Mouse (Mus musculus) heart, embryonic 10.5 days (tissue): ENCODE measurements around the gene Pbx2. TPM values are rescaled to one million over a fixed set of nuclear protein-coding genes. Genes with fewer than 3 reads are reported as not detected.

ENCODE experiments used
- DNase-seq: peaks from one replicate; pipeline ENCODE4 v3.0.0-alpha.2; 2017; ENCODE audit warnings: low spot score
- H3K27ac ChIP-seq: fragments of 300-500 bp; sonication (generic); 2 replicates; pipeline ENCODE4 v1.5.1; 2016; ENCODE audit warnings: mild to moderate bottlenecking
- H3K27me3 ChIP-seq: fragments of 300-500 bp; sonication (generic); 2 replicates; pipeline ENCODE4 v1.6.1; 2016; ENCODE audit warnings: mild to moderate bottlenecking; ENCODE audit not compliant: poor library complexity, insufficient read depth, severe bottlenecking
- H3K36me3 ChIP-seq: fragments of 300-500 bp; sonication (generic); 2 replicates; pipeline ENCODE4 v1.6.1; 2016; ENCODE audit warnings: mild to moderate bottlenecking, moderate library complexity
- H3K4me1 ChIP-seq: fragments of 300-500 bp; sonication (generic); 2 replicates; pipeline ENCODE4 v1.6.1; 2016; ENCODE audit warnings: mild to moderate bottlenecking
- H3K4me3 ChIP-seq: fragments of 300-500 bp; sonication (generic); 2 replicates; pipeline ENCODE4 v1.5.1; 2016; ENCODE audit warnings: mild to moderate bottlenecking, moderate library complexity
- H3K9me3 ChIP-seq: fragments of 300-500 bp; sonication (generic); 2 replicates; pipeline ENCODE4 v1.6.1; 2016; ENCODE audit warnings: mild to moderate bottlenecking, moderate library complexity
- WGBS: fragments of 180-500 bp; shearing (Covaris S2); methylation state at CpG from one replicate; pipeline ENCODE4 v1.1.7; 2016; 5-methylcytosine and 5-hydroxymethylcytosine counted together
- polyA plus RNA-seq: library from polyadenylated mRNA; unstranded; fragments of >200 nt; fragmentation: Nextera tagmentation; extraction: Ambion mirVana; gene quantifications from 2 replicates; pipeline ENCODE4 v1.2.1, GENCODE M21; 2016

Gene Pbx2
- polyA plus RNA-seq, 1 experiment from 2014 or later: 16.6 TPM

DNA sequence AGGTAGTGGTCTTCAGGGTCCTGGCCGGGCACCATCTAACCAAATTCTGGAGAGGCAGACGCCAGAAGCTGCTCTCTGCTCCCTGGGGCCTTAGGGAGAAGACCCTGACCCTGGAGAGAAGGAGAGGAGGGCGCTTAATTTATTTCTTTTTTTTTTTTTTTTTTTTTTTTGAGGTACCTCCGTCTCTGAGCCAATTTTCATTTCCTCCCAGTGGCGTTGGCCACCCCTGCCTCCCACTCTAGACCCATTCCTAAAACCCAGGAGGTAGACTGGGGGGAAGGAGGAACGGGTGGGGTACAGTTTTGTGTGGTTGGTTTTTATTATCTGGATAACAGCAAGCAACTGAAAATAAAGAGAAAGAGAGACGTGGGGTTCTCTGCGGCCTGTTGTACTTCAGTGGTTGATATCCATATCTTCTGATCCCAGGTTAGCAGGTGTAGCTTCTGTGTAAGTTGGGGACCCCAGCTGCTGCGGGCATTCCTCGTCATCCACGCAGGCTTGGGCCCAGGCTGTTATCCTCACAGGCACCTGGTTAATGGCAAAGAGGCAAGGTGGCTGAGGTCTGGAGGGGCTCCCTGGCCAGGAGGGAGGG, 22.1 kb downstream of the Pbx2 start:
- 87% methylated on average over 11 of the region's 11 CpGs for WGBS
- H3K27ac ChIP-seq: no peak overlapping the region
- peaks cover 74% of the 10 kb centered on the region for H3K36me3 ChIP-seq

DNA sequence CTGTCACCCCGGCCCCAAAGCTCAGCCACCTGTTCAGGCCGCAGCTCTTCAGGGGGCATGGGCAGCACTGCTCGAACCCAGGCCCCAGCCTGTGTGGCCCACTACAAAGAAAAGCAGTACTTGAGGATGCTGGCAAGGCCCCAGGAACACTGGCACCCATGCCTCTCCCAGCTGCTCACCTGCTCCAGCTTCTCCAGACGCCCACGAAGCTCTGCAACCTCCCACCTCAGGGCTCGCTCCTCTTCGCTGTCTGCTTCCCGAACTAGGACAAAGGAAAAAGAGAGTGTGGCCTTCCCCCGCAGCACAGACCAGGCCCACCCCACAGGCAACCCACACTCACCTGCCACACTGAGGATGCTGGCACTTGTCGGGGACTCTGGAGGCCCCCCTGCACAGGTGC, 22.8 kb downstream of the Pbx2 start:
- Histone ChIP-seq H3K27me3 (no peaks in the 10 kb centered on the region), H3K9me3 (no peaks in the 10 kb centered on the region), H3K36me3 (peaks cover 76% of the 10 kb centered on the region), H3K4me1 (peaks cover 10% of the 10 kb centered on the region), H3K4me3 (no peak overlapping the region), H3K27ac (no peak overlapping the region)
- no peak for DNase-seq
- 85% methylated on average over 10 of the region's 10 CpGs for WGBS

More for the DNA sequence above, 22.1 kb downstream of the Pbx2 start:
- no peak for DNase-seq
- H3K4me1 ChIP-seq: peaks cover 17% of the 10 kb centered on the region
- H3K27me3 ChIP-seq: no peaks in the 10 kb centered on the region
- no peak overlapping the region for H3K4me3 ChIP-seq
- H3K9me3 ChIP-seq: no peaks in the 10 kb centered on the region

DNA sequence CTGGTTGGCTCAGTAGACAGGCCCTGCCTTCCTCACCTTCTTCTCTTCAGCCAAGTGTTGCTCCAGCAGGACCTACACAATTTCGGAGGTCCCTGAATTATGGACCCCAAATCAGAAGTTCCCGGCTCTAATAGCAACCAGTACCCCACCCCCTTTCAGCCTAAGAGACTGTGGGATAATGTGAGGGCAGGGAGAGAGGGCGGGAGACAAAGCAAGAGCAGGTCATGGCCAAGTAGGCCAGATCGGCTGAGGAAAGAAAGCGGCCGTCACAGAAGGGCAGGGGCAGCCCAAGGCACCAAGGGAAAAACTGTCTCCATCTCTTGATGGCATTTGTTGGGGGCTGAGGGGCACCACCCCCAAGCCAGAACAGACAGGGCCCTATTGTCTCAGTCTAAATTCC, 24.8 kb downstream of the Pbx2 start, which contains the start of gene Egfl8:
Egfl8 (minus strand) TSS at position 101 of the 400 bp plus-strand sequence.
- Histone ChIP-seq H3K9me3 (no peaks in the 10 kb centered on the region), H3K27ac (no peak within 1 kb of the TSS), H3K27me3 (no peaks in the 10 kb centered on the region), H3K4me3 (no peak within 1 kb of the TSS), H3K36me3 (peaks cover 76% of the 10 kb centered on the region), H3K4me1 (peaks cover 9% of the 10 kb centered on the region; the same call in 1 of the 2 replicates)
- no peak for DNase-seq
- WGBS: 76% methylated on average over 6 of the region's 6 CpGs

DNA sequence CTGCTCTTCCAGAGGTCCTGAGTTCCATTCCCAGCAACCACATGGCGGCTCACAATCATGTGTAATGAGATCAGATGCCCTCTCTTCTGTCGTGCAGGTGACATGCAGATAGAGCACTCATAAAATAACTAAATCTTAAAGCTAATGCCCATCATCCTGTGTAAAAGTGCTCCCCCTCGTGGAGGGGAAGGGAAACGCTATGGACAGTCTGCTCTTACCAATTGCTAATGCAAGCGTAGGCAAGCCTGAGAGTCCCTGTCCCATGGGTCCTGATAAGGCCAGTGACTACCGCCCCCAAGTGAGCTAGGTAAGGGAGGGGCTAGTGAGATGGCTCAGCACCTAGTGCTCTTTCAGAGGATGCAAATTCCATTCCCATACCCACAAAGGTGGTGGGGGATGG, 27.9 kb downstream of the Pbx2 start:
- Histone ChIP-seq H3K4me1 (peaks cover 9% of the 10 kb centered on the region; the same call in 1 of the 2 replicates), H3K36me3 (peaks cover 72% of the 10 kb centered on the region), H3K4me3 (no peak overlapping the region), H3K27me3 (no peaks in the 10 kb centered on the region), H3K27ac (no peak overlapping the region), H3K9me3 (no peaks in the 10 kb centered on the region)
- no peak for DNase-seq
- WGBS: 14% methylated on average over 6 of the region's 6 CpGs

DNA sequence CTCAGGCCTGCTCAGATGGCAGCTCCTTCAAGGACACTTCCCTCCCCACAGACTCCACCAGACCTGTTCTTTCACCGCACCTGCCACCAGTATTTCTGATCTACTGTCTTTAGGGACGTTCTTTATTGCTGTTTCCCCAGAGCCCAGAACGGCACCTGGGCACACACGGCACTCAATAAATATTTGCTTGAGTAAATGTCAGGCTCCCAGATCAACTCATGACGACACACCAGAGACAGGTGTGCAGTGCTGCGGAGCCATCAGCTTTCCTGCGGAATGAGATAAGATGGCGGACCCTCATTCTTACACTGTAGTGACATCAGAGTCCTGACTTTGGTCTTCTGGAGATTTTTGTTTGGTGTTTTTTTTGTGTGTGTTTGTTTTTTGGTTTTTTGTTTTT, 29.9 kb downstream of the Pbx2 start:
- Histone ChIP-seq H3K9me3 (no peaks in the 10 kb centered on the region), H3K27me3 (no peaks in the 10 kb centered on the region), H3K4me3 (no peak overlapping the region), H3K27ac (no peak overlapping the region), H3K36me3 (peaks cover 60% of the 10 kb centered on the region), H3K4me1 (peaks cover 12% of the 10 kb centered on the region)
- WGBS: 90% methylated on average over 8 of the region's 8 CpGs
- no peak for DNase-seq

DNA sequence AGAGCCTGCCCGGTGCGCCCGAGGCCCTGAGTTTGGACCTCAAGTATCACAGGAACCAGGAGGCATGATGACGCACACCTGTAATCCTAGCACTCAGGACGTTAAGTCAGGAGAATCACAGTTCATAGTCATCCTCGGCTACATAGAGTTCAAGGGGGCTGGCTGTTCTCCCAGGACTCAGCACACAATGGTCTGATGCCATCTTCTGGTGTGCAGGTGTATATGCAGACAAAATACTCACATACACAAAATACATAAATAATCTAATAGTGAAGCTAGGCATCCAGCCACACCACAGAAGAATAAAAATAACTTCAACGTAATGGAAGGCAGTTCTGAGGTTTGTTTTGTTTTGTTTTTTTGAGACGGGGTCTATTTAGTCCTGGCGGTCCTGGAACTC, 32.1 kb downstream of the Pbx2 start:
- H3K27ac ChIP-seq: no peak overlapping the region
- peaks cover 46% of the 10 kb centered on the region for H3K36me3 ChIP-seq
- 85% methylated on average over 9 of the region's 9 CpGs for WGBS
- H3K27me3 ChIP-seq: 0 out of 2 replicates have a peak, but pooled peaks cover 2% of the 10 kb centered on the region
- no peaks in the 10 kb centered on the region for H3K9me3 ChIP-seq
- DNase-seq: no peak
- peaks cover 18% of the 10 kb centered on the region for H3K4me1 ChIP-seq
- no peak overlapping the region for H3K4me3 ChIP-seq

DNA sequence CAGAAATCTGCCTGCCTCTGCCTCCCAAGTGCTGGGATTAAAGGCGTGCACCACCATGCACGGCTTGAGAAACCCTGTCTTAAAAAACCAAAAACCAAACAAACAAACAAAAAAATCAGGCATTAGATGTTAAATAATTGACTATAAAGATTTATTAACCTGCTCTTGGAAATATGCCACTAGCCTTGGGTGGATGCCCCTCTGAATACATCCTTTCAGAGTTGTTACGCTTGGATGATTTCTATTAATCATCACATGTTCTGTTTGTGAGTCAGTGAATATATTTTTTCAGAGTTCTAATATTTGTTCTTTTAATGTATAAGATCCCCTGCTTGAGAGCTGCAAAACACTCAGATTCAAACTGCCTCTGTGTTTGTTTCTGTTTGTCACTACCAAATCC, 33.9 kb downstream of the Pbx2 start:
- WGBS: 93% methylated on average over 3 of the region's 3 CpGs
- no peak for DNase-seq
- Histone ChIP-seq H3K27ac (no peak overlapping the region), H3K27me3 (peaks cover 20% of the 10 kb centered on the region), H3K9me3 (no peaks in the 10 kb centered on the region), H3K4me1 (peaks cover 31% of the 10 kb centered on the region), H3K36me3 (peaks cover 40% of the 10 kb centered on the region), H3K4me3 (no peak overlapping the region)

DNA sequence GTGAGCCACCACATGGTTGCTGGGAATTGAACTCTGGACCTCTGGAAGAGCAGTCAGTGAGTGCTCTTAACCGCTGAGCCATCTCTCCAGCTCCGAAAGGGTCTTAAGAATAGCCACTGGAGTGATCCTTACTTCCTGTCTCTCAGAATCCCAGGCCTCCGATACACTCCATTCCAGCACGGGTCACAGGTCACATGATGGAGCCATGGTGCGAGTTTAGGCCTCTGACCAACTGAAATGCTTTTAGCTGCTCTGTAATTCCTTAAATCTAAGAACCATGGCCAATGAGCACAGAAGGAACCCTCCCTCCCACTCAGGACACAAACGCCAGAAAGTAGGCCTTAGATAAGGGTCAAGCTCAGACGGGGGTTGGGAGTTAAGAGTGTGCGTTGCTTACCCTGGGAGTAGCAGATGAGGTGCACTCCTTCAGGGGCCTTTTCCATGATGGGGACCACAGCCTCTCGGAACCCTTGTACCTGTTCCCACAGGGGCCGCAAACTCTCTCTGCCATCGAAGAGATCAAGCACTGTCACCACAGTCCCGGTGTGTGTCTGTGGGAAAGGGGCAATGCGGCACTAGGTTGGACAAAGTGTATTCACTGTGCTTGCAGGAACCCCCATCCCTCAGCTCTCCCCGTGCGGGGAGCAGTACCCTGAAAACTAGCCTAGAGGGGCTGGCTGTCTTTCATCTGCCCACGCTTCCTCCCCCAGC, 35.2 kb downstream of the Pbx2 start:
- Histone ChIP-seq H3K4me1 (peaks cover 42% of the 10 kb centered on the region), H3K27ac (peak overlapping the region; percentile 93), H3K27me3 (peaks cover 32% of the 10 kb centered on the region), H3K9me3 (no peaks in the 10 kb centered on the region), H3K4me3 (peak overlapping the region; percentile 70), H3K36me3 (peaks cover 32% of the 10 kb centered on the region)
- WGBS: 48% methylated on average over 16 of the region's 16 CpGs
- DNase-seq: no peak

DNA sequence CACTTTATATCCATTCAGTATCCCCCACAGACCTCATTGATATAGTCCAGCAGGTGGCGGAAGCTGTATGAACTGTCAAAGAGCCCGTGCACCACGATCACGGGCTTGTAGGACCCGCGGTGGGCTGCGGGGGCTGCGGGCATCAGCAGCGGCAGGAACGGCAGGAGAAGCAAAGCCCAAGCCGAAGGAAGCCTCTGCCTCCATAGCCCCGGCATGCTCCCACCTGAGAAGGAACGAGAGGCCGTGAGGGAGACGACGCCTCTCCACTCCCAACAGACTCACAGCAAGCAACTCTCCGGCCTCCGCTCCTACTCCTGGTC, 35.7 kb downstream of the Pbx2 start:
- peaks cover 37% of the 10 kb centered on the region for H3K27me3 ChIP-seq
- H3K36me3 ChIP-seq: peaks cover 29% of the 10 kb centered on the region
- peak overlapping the region; percentile 70 for H3K4me3 ChIP-seq
- under 1% methylated on average over 18 of the region's 18 CpGs for WGBS
- H3K27ac ChIP-seq: peak overlapping the region; percentile 93
- H3K9me3 ChIP-seq: no peaks in the 10 kb centered on the region
- no peak for DNase-seq
- peaks cover 48% of the 10 kb centered on the region for H3K4me1 ChIP-seq

DNA sequence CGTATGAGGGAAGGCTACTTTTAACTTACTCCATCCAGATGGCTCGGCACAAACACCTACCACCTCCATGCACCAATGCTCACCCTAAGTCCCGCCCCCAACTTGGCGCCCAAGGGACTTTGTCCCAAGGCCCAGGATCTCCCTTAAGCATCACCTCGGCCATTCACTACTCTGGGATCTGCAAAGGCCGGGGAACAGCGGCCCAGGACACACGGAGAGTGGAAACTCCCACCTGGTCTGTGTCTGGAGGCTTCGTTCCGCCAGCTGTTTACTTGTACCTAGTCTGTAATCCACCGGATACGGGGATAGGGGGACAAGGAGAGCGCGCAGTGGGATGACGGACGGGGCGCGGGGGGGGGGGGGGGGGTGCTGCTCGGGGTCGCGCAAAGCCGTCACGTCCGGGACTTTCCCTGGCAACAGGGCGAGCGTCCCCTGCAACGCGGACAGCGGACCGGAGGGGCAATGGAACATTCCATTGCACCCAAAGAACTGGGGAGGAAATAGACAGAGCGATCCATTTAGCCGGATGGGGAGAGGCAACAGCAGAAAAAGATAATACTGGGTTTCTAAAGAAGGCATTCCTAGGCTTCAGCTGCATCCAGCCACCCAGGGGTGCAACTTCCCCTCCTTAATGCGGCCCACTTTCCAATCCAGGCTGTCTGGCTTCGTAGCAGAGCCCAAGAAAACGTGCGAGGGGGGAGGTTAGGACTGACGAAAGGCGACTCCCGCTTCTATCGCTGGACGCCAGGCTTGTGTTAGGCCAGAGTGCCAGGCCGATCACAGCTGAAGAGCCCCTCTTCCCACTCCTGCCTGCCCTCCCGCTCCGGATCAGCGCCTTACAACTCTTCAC, 36.3 kb downstream of the Pbx2 start:
- Histone ChIP-seq H3K4me1 (peaks cover 53% of the 10 kb centered on the region), H3K9me3 (no peaks in the 10 kb centered on the region), H3K36me3 (peaks cover 24% of the 10 kb centered on the region), H3K27me3 (peaks cover 43% of the 10 kb centered on the region), H3K4me3 (peak overlapping the region; percentile 70), H3K27ac (peak overlapping the region; percentile 93)
- peak; percentile 96 for DNase-seq
- 0% methylated on average over 45 of the region's 45 CpGs for WGBS

DNA sequence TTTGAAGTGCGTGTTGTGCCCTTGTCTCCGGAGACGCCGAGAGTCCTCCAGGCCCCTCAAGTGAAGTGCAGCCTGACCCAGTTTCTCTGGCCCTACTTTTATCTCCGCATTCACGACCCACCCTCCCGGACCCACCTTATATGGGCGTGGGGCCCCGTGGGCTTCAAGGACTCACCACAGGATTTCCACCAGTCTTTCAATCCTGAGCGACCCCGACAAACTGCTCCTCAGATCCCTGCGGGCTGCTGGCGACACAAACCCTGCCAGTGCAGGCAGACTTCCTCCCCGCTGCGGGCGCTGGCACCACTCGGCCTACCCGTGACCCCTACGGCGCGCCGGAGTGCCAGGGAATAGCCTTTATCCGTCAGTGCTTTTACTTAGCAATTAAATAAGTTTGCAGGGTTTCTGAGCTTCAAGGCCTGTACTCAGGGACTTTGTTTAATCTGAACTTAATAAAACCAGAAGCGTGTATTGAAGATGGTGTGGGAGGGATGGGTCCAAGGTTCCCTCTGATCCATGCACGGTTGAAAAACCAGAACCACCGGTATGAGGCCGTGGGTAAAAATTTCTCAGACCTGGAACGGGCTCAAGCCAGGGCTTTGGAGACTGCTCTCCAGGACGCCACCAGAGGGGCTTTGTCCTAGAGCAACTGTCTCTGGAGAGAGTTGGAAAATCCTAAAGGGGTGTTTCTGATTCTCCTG, 37.0 kb downstream of the Pbx2 start, which contains the start of gene Ppt2:
Ppt2 (minus strand) TSS at position 568 of the 701 bp plus-strand sequence.
- peak within 1 kb of the TSS; percentile 70 for H3K4me3 ChIP-seq
- DNase-seq: peak; percentile 91
- H3K27ac ChIP-seq: peak within 1 kb of the TSS; percentile 93
- peaks cover 16% of the 10 kb centered on the region; the same call in 1 of the 2 replicates for H3K36me3 ChIP-seq
- H3K9me3 ChIP-seq: no peaks in the 10 kb centered on the region
- WGBS: 4% methylated on average over 29 of the region's 29 CpGs
- peaks cover 55% of the 10 kb centered on the region for H3K4me1 ChIP-seq
- H3K27me3 ChIP-seq: peaks cover 51% of the 10 kb centered on the region

DNA sequence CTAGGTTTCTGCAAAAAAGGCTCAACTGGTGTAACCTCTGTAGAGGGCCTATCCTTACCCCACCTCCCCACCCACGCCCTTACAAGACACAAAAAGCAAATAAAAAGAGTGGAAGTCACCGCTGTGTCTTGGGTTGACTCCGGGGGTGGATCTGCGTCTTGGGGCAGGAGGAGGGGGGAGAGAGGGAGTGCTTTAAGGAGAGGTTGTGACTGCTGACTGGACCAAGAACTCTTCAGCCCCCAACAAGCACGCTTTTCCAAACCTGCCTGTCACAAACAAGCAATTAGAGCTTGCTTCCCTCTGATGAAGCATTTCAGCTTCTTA, 37.5 kb downstream of the Pbx2 start:
- Histone ChIP-seq H3K4me1 (peaks cover 55% of the 10 kb centered on the region), H3K27ac (peak overlapping the region; percentile 93), H3K9me3 (no peaks in the 10 kb centered on the region), H3K36me3 (peaks cover 11% of the 10 kb centered on the region; the same call in 1 of the 2 replicates), H3K4me3 (peak overlapping the region; percentile 70), H3K27me3 (peaks cover 56% of the 10 kb centered on the region)
- 29% methylated on average over 5 of the region's 5 CpGs for WGBS
- no peak for DNase-seq
